Mouse (Mus musculus) natural killer cell, adult 2 months (primary cell): ENCODE data around the gene Rab25.
"Not testable (repeated sequence)": the region's sequence is repeated elsewhere in the genome, so short reads cannot be mapped to it uniquely, and the experiment has no call there.

Experiments used
- DNase-seq, 2 experiments: peaks; one replicate each; pipeline ENCODE4 v3.0.0; 2022; ENCODE audit warnings: low spot score in 2 of 2

Rab25 gene

DNA sequence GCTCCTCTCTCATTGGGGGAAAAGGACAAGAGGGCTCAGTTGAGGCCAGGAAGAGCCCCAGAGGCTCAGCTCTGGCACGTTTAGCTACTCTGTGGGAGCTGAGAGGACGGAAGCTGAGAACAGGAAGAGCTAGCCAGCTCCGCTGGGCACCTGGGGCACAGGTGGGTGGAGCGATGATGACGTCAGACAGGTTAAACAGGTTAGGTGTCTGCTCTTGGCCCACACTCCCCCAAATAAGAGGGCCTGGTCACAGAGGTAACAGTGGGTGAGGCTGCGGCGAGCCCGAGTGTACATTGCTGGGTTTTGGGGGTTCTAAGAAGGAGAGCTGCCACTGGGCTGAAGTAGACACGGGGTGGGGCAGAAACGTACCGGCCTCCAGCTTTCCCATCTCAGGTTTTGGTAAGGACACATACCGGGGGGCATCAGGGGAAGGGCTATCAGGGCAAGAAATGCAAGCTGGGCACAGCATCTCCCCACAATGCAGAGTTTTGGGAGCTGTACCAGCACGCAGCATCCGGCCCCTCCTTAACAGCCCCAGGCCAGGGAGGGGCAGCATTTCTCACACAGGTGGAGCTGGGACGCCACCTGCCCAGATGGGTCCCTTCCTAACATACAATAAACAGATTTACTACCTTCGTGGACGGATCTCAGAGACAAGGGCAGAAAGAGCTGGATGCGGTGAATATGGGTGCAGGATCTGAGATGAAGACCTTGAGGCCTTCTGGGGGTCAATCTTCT is at the start of gene Rab25:
TSS of gene Rab25 (minus strand) at position 121 of the 738 bp plus-strand sequence.
- no peak for DNase-seq

DNA sequence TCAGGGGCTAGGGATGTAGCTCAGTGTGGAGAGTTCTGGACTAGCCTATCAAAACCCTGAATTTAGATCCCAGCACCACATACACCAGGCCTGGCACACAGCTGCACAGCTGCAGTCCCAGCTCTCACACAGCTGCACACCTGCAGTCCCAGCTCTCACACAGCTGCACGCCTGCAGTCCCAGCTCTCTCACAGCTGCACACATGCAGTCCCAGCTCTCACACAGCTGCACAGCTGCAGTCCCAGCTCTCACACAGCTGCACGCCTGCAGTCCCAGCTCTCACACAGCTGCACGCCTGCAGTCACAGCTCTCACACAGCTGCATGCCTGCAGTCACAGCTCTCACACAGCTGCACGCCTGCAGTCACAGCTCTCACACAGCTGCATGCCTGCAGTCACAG is 48.4 kb upstream of the Rab25 start:
- DNase-seq = not testable (repeated sequence)

DNA sequence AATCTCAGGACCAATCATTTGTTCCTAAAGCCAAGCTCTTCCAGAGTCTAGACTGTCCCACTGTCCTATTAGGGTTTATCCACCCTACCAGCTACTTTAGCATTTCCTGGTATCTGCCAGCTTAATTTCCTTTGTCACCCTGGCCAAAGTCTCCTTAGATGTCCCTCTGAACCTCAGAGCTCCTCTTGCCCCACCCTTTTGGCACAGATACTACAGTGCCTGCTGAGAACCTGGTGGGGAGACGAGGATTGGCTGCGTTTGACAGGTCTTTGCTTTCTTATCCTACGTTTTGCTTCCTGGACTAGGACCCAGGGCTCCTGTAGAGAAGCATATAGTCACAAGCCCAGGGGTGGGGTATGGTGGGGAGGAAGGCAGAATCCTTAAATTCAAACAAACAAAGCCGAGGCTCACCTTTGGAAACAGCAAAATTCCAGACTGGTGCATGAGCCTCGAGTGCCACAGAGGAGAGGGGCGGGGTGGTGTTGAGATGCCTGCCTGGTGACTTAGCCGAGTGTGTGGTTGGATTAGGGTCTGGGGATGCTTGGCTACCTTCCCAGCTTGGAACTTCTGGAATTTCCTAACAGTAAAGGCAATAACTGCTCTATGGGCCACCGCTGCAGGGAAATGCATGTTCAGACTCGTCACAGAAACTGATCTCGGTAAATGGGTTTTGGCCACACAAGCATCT is 45.9 kb upstream of the Rab25 start:
- DNase-seq = no peak

DNA sequence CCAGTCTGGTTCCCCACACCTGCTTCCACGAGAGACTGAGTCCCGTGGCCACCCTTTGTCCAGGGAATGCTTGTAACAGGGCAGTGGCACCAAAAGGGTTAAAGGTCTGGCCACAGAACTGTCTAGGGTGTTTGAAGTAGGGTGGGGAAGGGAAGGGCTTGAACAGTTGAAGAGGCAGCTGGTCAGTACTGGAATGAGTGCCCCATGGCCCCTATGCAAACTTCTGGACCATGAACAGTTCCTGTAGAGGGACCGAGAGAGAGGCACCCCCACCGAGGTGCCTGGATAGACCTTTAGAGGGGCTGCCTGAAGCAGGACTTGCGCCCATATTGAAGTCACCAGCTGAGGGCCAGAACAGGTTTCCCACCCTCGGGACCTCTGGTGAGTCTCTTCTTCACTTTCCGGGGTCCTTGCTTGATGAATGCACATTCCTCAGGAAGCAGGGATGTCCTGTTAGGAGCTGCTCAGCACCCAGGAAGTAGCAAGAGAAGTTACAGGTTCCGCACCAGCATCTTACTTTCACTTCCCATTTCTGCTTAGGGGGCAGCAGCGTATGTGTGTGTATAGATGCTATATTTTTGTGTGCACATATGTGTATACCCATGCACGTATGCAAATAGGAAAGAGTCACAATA is 45.0 kb upstream of the Rab25 start:
- peak; percentile 35 to 58 for DNase-seq

DNA sequence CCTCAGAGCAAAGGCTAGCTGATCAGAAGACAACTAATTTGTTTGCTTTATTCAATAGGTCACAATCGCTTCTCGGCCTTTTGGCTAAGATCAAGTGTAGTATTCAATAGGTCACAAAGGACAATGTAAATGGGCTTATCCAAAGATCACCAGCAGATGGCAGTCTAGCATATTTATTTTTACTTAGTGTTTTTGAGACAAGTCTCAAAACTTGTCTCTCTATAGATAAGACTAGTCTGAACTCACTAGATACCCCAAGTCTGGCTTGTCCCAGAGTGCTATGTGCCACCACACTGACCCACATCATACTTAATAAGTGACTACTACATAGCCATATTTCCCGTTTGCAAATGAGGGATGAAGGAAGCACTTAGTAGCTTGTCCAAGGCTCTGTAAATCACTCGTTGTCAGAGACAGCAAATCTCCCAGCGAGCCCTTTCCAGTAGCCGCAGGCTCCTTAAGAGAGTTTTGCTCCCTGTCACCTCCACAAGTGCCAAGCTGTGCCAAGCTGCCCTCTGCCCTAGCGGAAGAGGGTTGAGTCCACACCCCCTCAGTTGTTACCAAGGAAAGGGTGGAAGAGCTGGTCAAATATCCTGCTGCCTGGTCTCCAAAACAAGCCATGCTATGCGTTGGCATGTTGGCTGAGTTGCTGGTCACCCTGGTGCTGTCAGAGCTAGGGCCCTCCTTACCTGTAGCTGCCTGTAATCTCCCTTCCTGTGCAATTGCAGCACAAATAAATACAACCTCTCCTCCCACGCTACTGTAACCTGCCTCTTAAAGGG is 44.0 kb upstream of the Rab25 start:
- peak; percentile 54 to 61 for DNase-seq

DNA sequence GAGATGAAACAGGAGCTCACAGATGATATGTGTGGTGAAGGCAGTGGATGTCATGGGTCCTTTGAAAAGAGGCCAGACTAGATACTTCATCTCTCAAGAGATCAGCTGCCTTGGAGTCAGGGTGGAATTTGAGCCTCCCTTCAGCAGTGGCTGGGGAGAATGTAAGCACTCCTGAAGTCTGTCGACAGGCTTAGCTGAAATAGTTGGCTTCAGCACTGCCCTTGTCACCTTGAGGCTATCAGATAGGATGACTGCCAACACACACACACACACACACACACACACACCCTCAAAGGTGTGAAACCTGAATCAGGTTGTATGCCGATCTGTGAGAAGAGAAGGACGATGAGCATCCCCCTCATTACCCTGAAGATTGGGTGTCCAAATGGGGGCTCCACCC is 42.9 kb upstream of the Rab25 start:
- no peak for DNase-seq

DNA sequence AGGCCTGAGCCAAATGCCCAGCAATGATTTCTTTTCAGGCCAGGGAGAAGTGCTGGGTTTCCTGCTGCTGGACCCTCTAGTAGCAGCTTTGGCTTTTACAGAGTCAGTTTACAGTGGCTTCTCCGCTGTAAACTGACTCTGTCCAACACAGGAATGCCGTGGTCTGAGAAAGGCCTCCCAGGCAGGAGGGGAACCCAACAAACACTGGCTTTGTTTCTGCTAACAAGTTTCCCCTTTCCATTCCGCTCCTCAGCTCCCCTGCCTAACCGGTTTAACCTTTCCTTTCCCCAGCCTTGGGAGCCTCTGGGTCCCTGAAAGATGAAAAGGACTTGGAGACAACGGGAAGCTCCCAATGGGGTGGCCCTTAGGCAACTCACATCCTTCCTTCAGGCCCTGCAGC is 42.1 kb upstream of the Rab25 start:
- DNase-seq = no peak

DNA sequence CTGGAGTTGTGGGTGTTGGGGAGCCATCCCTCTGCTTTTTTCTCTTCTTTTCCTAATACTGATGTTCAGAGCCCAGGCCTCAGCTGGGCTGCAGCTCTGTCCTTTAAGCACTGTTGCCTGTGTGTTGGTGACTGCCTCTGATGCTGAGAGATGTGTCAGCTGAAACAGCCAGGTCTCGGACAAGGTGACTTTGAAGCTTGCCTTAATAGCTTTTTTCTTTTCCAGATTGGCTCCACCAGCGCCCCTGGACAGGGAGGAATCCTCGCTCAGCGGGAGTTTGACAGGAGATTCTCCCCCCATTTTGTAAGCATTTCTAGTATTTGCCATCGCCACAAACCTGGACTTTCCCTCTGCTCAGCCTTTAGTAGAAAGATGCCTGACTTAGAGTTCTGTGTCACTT is 38.5 kb upstream of the Rab25 start:
- DNase-seq = no peak

DNA sequence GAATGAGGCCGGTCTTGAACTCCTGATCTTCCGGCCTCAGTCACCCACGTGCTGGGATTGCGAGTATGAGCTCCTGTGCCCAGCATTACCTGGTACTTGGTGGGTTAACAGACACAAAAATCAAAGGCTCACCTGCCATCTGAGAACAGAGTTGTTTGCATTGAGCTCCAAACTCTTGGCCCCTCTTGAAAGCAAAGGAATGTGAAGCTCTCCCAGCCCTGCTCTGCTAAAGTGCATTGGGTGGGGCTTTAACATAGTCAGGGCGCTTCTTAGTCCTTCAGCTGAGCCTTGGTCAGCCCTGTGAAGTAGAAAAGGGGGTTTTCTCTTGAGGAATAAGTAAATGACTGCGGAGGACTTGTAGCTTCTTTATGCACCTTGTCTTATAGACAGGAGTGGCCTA is 37.7 kb upstream of the Rab25 start:
- no peak for DNase-seq

DNA sequence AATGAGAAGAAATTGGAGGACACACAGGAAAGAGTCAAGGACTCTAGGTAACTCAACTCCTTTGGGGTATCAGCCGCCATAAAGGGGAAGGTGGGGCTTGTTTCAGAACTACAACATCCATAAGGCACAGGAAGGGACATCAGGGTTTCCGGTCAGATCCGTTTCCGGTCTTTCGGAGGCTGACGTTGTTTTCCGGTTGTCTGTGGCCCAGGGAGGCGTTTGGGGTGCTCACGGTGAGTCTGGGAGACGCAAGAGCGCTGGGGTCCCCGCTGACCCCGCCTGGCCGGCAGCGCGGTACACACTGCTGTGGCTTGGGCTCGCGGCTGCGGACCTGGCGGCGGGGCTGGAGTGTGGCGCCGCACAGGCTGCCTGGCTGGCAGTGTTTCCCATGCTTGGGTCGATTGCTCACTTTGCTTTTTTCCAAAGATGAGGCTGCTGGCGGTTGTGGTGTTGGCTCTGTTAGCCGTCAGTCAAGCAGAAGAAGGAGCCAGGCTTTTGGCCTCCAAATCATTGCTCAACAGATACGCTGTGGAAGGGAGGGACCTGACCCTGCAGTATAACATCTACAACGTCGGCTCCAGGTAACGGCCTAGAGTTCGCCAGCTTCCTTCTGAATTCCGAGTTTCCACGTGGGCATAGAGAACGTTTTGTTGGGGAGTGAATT is 31.5 kb upstream of the Rab25 start:
- peak; percentile 73 to 74 for DNase-seq

DNA sequence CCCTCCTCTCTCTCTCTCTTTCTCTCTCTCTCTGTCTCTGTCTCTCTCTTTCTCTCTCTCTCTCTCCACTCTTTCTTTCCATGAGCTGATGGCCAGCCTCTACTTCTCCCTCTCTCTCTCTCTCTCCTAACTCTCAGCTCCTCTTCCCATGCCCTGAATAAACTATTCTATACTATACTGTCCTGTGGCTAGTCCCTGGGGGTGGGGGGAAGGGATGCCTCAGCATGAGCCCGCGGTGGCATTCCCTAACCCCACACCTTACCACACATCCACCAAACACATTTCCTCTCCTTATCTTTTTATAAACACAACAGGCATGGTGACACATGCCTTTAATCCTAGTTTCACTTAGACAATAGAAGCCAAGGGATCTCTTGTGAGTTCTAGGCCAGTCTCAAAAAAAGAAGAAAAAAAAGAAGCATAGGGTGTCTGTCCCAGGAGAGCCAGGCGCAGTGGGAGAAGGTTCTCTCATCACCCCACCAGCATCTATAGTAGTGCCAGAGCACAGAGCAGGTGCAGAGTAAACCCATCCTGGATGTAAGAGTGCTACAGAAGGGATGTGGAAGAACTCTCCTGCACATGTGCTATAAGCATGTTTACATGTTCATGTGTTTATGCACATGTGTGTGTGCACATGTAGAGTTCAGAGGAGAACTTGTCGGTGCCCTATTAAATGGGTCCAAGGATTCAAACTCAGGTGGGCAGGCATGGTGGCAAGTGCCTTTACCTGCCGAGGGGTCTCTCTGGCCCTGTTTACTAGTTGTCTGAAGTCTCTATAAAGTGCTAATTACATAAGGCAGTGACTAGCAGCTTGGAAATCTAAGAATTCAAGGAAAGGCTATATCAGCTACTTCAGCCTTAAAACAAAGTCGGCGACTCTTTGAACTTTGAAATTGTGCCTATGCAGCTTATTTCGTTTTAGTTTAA is 30.7 kb upstream of the Rab25 start:
- no peak for DNase-seq

DNA sequence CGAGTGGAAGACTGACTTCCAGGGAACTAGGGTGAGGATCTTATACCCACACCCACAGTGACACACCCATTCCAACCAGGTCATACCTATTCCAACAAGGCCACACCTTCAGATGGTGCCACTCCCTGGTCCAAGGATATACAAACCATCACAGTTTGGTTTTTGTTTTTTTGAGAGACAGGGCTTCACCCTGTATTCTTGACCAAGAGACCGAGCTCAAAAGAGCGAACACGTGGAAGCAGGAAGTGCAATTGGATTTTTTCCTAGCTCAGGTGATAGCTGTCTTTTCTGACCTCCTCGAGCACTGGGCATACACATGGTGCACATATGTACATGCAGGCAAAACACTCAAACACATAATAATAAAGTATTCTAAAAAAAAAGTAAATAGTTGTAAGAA is 29.7 kb upstream of the Rab25 start:
- not testable (repeated sequence) for DNase-seq

DNA sequence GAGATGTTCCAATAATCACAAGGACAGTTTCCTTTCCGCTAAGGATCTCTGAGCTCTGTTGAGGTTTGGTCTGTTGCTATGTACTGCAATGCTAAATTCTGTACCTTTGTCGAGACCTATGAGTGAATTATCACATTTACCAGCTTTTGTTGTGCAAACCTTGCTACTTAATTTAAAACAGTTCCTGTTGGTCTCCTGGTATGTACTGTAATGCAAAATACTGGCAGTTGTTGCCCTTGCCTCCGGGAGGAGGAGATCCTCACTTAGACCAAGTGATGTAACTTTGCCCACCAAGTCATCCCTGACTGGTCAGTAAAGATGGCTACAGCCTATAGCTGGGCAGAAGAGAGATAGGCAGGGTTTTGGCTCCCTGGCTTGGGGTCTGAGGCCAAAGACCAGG is 27.4 kb upstream of the Rab25 start, which contains the start of gene Ssr2:
TSS of gene Ssr2 (plus strand) at position 337 of the 400 bp plus-strand sequence.
- DNase-seq = no peak

DNA sequence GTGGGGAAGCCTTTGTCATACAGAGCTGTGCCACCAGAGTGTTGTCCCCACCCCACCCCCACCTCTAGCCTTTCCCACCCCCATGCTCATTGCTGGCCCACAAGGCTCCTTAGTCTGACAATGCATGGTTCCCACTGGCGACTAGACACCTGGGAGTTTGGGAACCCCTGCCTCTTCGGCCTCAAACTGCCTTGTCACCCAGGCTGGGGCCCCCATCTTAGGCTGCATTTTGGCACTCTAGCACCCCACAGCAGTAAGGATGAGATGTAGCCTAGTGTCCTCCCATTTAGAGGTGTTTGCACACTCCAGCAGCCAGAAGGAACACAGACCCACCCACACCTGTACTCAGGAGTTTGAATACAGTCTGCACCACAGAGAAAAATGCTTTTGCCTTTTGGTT is 25.7 kb upstream of the Rab25 start:
- DNase-seq = no peak

DNA sequence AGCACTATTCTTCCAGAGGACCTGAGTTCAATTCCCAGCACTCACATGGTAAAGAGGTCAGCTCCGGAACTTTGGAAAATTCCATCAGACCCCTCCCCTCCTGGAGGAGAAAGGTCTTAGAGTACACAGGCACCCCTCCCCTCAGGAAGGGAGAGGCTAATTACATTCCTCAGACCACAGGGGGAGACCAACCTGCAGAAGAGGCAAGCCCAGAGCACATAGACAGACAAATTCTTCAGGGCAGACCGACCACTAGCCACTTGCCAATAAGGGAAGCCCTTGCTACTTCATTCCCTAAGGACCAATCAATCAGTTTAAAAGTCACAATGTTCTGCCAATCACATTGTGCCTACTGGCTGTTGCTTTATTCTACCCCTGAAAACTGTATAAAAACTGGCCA is 24.7 kb upstream of the Rab25 start:
- no peak for DNase-seq

DNA sequence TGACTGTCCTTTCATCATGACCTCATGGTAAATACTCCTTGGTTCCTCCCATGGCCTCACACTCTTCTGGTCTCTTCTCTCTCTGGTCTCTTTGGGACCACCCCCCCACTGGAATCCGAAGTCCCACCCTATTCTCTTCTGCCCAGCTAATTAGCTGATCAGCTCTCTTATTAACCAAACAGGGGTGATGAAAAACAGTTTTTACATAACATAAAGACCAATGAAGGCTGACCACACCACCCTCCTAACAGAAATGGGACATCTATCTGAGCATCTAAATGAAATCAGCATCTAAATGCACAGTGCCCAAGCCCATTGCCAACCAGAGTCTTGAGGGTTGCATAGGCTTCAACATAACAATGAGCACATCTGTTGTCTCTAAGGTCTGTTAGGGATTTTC is 23.8 kb upstream of the Rab25 start:
- no peak for DNase-seq

DNA sequence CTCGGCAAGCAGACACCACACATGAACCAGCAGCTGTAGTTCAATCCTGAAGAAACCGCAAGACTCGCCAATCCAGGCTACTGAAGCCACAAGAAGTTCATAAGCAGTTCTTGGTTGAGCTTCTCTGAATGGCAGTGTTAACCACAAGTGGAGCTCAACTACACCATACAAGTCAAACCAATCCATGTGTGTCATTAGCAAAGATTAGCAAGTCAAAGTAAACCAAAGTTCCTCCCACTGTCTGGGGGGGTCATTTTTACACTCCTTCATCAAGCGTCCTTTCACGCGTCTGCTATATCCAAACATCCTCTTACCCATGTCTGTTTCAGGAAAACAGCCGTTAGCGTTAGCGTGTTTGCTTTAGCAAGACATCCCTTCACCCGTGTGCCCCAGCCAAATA is 22.2 kb upstream of the Rab25 start:
- DNase-seq = no peak

DNA sequence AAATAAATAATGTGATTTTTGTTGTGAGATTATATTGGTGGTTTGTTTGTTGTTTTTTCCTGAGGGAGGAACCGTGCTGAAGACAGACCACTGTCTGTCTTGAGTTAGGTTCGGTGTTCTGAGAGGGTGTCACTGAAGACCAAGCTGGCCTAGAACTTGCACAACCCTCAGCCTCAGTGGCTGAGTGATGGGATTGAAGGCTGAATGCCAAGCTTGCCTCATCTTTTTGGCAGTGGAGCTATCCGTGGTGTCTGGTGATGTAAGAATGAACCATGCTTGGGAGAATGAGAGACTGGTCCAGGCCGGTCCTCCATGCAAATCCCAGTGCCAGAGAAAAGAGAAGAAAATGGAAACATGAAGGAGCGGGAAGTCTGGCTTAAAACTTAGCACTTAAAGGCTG is 21.6 kb upstream of the Rab25 start:
- DNase-seq = no peak

DNA sequence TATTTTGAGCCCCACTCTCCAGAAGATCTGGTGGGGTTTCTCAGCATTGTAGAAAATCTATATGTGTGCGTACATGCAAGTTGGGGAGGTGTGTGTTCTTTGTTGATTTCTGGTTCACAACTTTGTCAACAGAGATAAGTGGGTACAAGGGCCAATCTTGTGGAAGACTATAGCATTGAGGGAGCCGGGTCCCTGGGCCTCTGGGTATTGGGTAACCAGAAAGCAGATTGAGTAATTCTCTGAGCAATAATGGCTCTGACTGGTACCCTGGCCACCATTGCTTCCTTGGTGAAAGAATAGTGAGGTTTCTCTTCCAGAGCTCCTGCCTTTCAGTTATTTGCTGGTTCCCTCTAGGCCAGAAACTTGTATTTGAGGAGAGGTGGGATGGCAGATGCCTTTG is 21.0 kb upstream of the Rab25 start:
- DNase-seq = no peak

DNA sequence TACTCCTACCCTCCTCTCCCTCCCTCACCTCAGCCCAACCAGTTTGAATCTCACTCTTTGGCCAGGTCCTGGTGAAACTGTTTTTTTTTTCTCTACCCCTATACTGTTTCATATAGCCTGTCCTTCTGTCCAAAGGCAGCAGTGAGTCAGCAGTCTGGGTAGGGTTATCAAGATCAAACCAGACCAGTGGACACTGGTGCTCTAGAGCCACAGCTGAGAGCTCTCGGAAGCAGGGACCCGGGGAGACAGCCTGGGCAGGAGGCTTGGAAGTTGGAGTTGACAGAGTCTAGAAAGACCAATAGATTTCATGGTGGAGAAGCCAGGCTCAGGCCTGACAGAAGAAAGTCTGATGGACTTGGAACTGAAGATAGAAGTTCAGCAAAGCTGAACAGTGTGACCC is 20.5 kb upstream of the Rab25 start:
- DNase-seq = no peak

DNA sequence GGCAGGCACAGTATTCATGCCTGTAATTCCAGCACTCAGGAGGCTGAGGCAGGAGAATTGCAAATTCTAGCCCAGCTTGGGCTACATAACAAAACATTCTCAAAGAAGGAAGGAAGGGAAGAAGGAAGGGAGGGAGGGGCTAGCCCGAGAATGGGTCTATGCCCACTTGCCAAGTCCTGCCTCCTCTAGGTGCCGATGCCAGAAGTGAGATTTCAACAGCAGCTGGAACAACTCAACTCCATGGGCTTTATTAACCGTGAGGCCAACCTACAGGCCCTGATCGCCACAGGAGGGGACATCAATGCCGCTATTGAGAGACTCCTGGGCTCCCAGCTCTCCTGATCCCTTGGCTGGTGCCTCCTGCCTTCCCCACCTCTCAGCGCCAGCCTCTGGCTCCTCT is 19.8 kb upstream of the Rab25 start:
- no peak for DNase-seq
